Mouse (Mus musculus) brain, embryonic 14.5 days (tissue): ENCODE measurements around the gene Trpv3.
"Not testable (repeated sequence)": the region's sequence is repeated elsewhere in the genome, so short reads cannot be mapped to it uniquely, and the experiment has no call there.

ENCODE experiments used
- CTCF ChIP-seq: fragments of 200-500 bp; IDR thresholded peaks from 2 replicates; pipeline ENCODE4 v1.5.1; 2012; ENCODE audit warnings: inconsistent platforms, mild to moderate bottlenecking, moderate library complexity, borderline replicate concordance; ENCODE audit not compliant: insufficient read depth, insufficient read length; ENCODE audit errors: extremely low read depth
- POLR2A ChIP-seq: fragments of 200-500 bp; IDR thresholded peaks from 2 replicates; pipeline ENCODE4 v1.6.1; 2012; ENCODE audit warnings: mild to moderate bottlenecking, inconsistent platforms, borderline replicate concordance; ENCODE audit not compliant: poor library complexity, insufficient read depth, insufficient read length, severe bottlenecking; ENCODE audit errors: extremely low read depth

- TF ChIP-seq CTCF, POLR2A: not testable (repeated sequence)
Measured at GRCm38 (mm10) chr11:73318581-73318980, 51.4 kb downstream of the Trpv3 start.
